Mouse (Mus musculus) retina, postnatal 7 days (tissue): Measurements from ENCODE around the gene Gm5129.
"Not testable (repeated sequence)": the region's sequence is repeated elsewhere in the genome, so short reads cannot be mapped to it uniquely, and the experiment has no call there.

Experiments used
- DNase-seq: peaks from one replicate; pipeline ENCODE4 v3.0.0-alpha.2; 2012; ENCODE audit warnings: low read depth, low spot score

Gene Gm5129

GRCm38 (mm10) chr5:29735557-29736061 lies at the start of gene Gm5129, which contains the start of gene Dnajb6:
Gm5129 (minus strand) TSS chr5:29735936.
Dnajb6 (plus strand) TSS chr5:29735688.
- peak; percentile 91 for DNase-seq

GRCm38 (mm10) chr5:29784906-29785305 lies 49.2 kb upstream of the Gm5129 start:
- not testable (repeated sequence) for DNase-seq

- DNase-seq: no peak
Measured at GRCm38 (mm10) chr5:29782261-29782660, 46.5 kb upstream of the Gm5129 start.

GRCm38 (mm10) chr5:29779733-29780132 lies 44.0 kb upstream of the Gm5129 start:
- DNase-seq: not testable (repeated sequence)

GRCm38 (mm10) chr5:29778029-29778428 lies 42.3 kb upstream of the Gm5129 start:
- DNase-seq: no peak

- DNase-seq: no peak
Measured at GRCm38 (mm10) chr5:29775437-29775836, 39.7 kb upstream of the Gm5129 start.

- no peak for DNase-seq
Measured at GRCm38 (mm10) chr5:29773460-29774150, 37.9 kb upstream of the Gm5129 start.

- no peak for DNase-seq
Measured at GRCm38 (mm10) chr5:29772651-29773330, 37.1 kb upstream of the Gm5129 start.

GRCm38 (mm10) chr5:29772038-29772437 lies 36.3 kb upstream of the Gm5129 start:
- no peak for DNase-seq

GRCm38 (mm10) chr5:29770935-29771334 lies 35.2 kb upstream of the Gm5129 start:
- no peak for DNase-seq

GRCm38 (mm10) chr5:29759318-29759717 lies 23.6 kb upstream of the Gm5129 start:
- DNase-seq: no peak

- no peak for DNase-seq
Measured at GRCm38 (mm10) chr5:29752894-29753293, 17.2 kb upstream of the Gm5129 start.

GRCm38 (mm10) chr5:29751306-29751705 lies 15.6 kb upstream of the Gm5129 start:
- no peak for DNase-seq

- no peak for DNase-seq
Measured at GRCm38 (mm10) chr5:29747661-29748060, 11.9 kb upstream of the Gm5129 start.

- no peak for DNase-seq
Measured at GRCm38 (mm10) chr5:29741093-29741492, 5.4 kb upstream of the Gm5129 start.

GRCm38 (mm10) chr5:29740651-29741050 lies 4.9 kb upstream of the Gm5129 start:
- DNase-seq: no peak

- DNase-seq: no peak
Measured at GRCm38 (mm10) chr5:29738076-29738475, 2.3 kb upstream of the Gm5129 start.

- no peak for DNase-seq
Measured at GRCm38 (mm10) chr5:29737471-29737870, 1.7 kb upstream of the Gm5129 start.

GRCm38 (mm10) chr5:29736942-29737341 lies 1.2 kb upstream of the Gm5129 start:
- DNase-seq: no peak

GRCm38 (mm10) chr5:29736073-29736900 lies 551 bp upstream of the Gm5129 start:
- no peak for DNase-seq

GRCm38 (mm10) chr5:29734831-29735510 lies 765 bp downstream of the Gm5129 start:
- no peak for DNase-seq
